Mouse (Mus musculus) kidney, embryonic 16.5 days (tissue): ENCODE measurements around the gene Ankrd11. TPM values are rescaled to one million over a fixed set of nuclear protein-coding genes. Genes with fewer than 3 reads are reported as not detected.

Source experiments
- ATAC-seq: fragments of 200-750 bp; cut with Nextera tagmentation; 2 replicates; pipeline ENCODE4 v1.8.0; 2017; ENCODE audit warnings: moderate TSS enrichment; ENCODE audit not compliant: low FRiP score, low TSS enrichment
- H3K27ac ChIP-seq: fragments of 300-500 bp; sonication (generic); 2 replicates; pipeline ENCODE4 v1.5.1; 2014; ENCODE audit warnings: low read length
- H3K27me3 ChIP-seq: fragments of 300-500 bp; sonication (generic); 2 replicates; pipeline ENCODE4 v1.6.1; 2014; ENCODE audit warnings: low read length, control low read depth, mixed read lengths; ENCODE audit not compliant: insufficient read depth
- H3K36me3 ChIP-seq: fragments of 300-500 bp; sonication (generic); 2 replicates; pipeline ENCODE4 v1.6.1; 2014; ENCODE audit warnings: low read length, control low read depth, mixed read lengths; ENCODE audit not compliant: insufficient read depth
- H3K4me1 ChIP-seq: fragments of 300-500 bp; sonication (generic); 2 replicates; pipeline ENCODE4 v1.6.1; 2014; ENCODE audit warnings: low read length, control low read depth, mixed read lengths; ENCODE audit not compliant: insufficient read depth
- H3K4me2 ChIP-seq: fragments of 300-500 bp; sonication (generic); replicated peaks from 2 replicates; pipeline ENCODE4 v1.6.1; 2014; ENCODE audit warnings: low read depth, low read length
- H3K4me3 ChIP-seq: fragments of 300-500 bp; sonication (generic); 2 replicates; pipeline ENCODE4 v1.5.1; 2014; ENCODE audit warnings: mild to moderate bottlenecking, low read length
- H3K9ac ChIP-seq: fragments of 300-500 bp; sonication (generic); replicated peaks from 2 replicates; pipeline ENCODE4 v1.6.1; 2014; ENCODE audit warnings: low read length
- H3K9me3 ChIP-seq: fragments of 300-500 bp; sonication (generic); 2 replicates; pipeline ENCODE4 v1.6.1; 2016; ENCODE audit warnings: low read length, control low read depth
- WGBS: fragments of 180-500 bp; shearing (Covaris S2); extraction: QIAGEN DNeasy Blood & Tissue Kit; methylation state at CpG from one replicate; pipeline ENCODE4 v1.1.7; 2014; 5-methylcytosine and 5-hydroxymethylcytosine counted together
- polyA plus RNA-seq: library from polyadenylated mRNA; unstranded; fragments of >200 nt; fragmentation: Nextera tagmentation; extraction: Ambion mirVana; gene quantifications from 2 replicates; pipeline ENCODE4 v1.2.1, GENCODE M21; 2015

Gene Ankrd11
- polyA plus RNA-seq, 1 experiment from 2014 or later: 25.6 TPM

DNA sequence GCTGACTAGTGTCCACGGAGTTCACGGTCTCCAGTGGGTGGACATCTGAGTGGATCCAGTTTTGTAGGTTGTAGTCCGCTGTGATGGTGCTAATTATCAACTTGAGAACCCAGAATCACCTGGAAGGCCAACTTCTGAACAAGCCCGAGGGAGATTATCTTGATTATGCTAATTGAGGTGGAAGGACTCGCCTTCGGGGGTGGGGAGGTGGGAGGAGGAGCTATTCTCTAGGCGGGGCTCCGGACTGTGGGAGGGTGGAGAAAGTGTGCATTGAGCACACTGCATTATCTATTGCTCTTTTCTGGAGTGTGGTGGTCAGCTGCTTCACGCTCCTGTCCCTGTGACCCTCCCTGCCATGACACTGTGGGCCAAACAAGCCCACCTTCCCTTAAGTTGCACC lies 170.4 kb downstream of the Ankrd11 start:
- WGBS: 77% methylated on average over 9 of the region's 9 CpGs
- no peak overlapping the region for H3K4me3 ChIP-seq
- H3K9ac ChIP-seq: no peak overlapping the region
- 0 out of 2 replicates have a peak, but pooled peaks cover 2% of the 10 kb centered on the region for H3K4me1 ChIP-seq
- H3K9me3 ChIP-seq: no peaks in the 10 kb centered on the region
- ATAC-seq: no peak
- no peak overlapping the region for H3K27ac ChIP-seq
- no peaks in the 10 kb centered on the region for H3K27me3 ChIP-seq
- H3K4me2 ChIP-seq: no peak overlapping the region
- H3K36me3 ChIP-seq: no peaks in the 10 kb centered on the region

DNA sequence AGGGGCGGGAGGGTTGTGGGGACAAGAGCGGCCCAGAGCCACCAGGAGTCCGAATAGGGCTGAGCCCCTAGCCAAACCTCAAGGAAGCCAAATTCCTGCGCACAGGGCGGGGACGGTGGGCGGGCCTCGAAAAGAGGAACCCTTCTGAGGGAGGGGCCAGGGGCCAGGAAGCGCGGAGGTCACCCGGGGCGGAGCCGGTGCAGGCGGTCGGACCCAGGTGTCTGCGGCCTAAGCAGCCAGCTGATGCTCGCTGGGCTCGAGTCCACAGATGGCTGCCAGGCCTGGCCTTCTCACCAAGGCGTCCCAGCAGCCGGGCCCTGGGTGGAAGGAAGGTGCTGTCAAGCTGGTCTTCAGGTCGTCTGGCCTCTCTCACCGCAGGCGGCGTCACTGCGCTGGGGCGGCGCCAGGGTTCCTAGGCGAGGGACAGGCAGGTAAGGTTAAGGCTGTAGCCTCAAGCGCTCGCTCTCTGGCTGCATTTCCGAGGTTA lies 171.7 kb downstream of the Ankrd11 start:
- H3K27ac ChIP-seq: no peak overlapping the region
- peaks cover 8% of the 10 kb centered on the region; the same call in 1 of the 2 replicates for H3K9me3 ChIP-seq
- H3K4me1 ChIP-seq: 0 out of 2 replicates have a peak, but pooled peaks cover 2% of the 10 kb centered on the region
- 0 out of 2 replicates have a peak, but pooled peaks have one; percentile 52 for ATAC-seq
- 0 out of 2 replicates have a peak overlapping the region, but pooled peaks have one; percentile 30 for H3K9ac ChIP-seq
- peak overlapping the region; percentile 4; the same call in 1 of the 2 replicates for H3K4me3 ChIP-seq
- H3K36me3 ChIP-seq: no peaks in the 10 kb centered on the region
- 19% methylated on average over 31 of the region's 31 CpGs for WGBS
- peak overlapping the region; percentile 43 for H3K4me2 ChIP-seq
- H3K27me3 ChIP-seq: no peaks in the 10 kb centered on the region

DNA sequence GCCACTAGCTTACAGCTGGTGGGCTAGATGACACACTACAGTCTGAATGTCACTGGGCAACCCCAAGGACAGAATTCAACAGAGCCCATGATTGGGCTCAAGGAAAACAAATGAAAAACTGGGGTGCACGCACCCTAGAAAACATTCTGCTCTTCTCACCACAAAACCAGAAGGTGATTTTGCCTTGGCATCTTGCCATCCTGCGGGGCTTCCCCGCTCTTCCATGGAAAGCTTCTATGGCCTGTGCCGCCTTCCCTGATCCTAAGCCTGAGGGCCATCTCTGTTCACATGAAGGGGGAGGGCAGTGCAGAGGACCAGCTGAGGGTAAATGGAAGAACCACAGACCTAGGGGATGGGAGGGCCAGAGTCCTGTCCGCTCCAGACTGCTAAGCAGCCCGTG lies 174.1 kb downstream of the Ankrd11 start:
- Histone ChIP-seq H3K4me3 (no peak overlapping the region), H3K36me3 (no peaks in the 10 kb centered on the region), H3K27ac (no peak overlapping the region), H3K4me1 (0 out of 2 replicates have a peak, but pooled peaks cover 6% of the 10 kb centered on the region), H3K4me2 (no peak overlapping the region), H3K9me3 (peaks cover 21% of the 10 kb centered on the region; the same call in 1 of the 2 replicates), H3K27me3 (no peaks in the 10 kb centered on the region), H3K9ac (no peak overlapping the region)
- no peak for ATAC-seq
- WGBS: 86% methylated on average over 6 of the region's 6 CpGs

DNA sequence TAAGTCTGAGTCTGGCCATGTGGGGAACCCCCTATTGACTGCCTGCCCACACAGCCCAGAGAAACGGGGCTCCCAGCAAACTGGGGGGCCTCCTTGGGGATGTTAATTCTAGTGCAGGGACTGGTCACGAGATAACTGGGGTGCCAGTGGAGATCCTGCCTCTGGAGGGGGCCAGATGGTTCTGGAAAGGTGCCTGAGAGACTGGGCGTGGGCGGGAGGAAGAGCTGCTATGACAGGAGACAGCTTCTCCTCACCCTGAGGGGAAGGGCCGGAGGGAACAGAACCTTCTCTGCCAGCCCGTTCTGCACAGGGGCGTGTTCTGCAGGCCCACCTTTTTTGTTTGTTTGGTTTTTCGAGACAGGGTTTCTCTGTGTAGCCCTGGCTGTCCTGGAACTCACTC lies 175.8 kb downstream of the Ankrd11 start:
- Histone ChIP-seq H3K4me2 (no peak overlapping the region), H3K4me3 (no peak overlapping the region), H3K9ac (no peak overlapping the region), H3K27me3 (no peaks in the 10 kb centered on the region), H3K9me3 (peaks cover 21% of the 10 kb centered on the region; the same call in 1 of the 2 replicates), H3K36me3 (no peaks in the 10 kb centered on the region), H3K27ac (no peak overlapping the region), H3K4me1 (0 out of 2 replicates have a peak, but pooled peaks cover 6% of the 10 kb centered on the region)
- ATAC-seq: no peak
- WGBS: 85% methylated on average over 8 of the region's 8 CpGs

DNA sequence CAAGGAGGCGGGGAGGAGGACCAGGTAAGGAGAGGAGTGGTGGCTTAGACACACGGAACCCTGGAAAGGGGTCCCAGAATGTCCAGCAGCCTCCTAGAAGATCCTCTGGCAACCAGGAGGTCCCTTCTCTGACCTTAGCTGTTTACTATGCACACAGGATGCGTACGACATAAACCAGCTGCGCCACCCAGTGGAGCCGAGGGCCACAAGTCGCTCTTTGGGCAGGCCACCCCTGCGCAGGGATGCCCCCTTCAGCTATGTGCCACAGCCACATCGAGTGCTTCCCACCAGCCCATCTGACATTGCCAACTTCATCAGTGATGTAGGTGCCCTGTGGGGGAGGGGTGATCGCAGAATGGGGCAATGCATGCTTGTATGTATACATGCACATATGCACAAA lies 176.6 kb downstream of the Ankrd11 start:
- ATAC-seq: no peak
- no peak overlapping the region for H3K27ac ChIP-seq

DNA sequence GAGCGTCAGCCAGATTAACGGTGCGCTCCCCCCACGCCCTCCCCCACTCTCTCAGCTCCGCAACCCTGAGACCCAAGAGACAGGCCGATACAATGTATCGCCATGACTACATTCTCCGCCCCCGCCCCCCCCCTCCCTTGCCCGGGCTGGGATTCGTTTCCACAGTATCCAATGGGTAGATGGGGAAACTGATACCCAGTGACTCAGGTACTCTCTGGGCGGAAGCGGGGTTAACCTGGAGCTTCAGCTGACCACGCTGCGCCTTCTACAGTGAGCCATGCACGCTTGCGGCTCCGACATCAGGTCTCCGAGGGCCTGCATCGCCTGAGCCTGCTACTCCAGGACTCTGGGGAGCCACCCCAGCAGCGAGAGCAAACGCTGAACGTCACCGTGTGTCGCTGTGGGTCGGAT lies 177.4 kb downstream of the Ankrd11 start:
- H3K4me1 ChIP-seq: 0 out of 2 replicates have a peak, but pooled peaks cover 4% of the 10 kb centered on the region
- peak overlapping the region; percentile 24 for H3K4me3 ChIP-seq
- H3K9ac ChIP-seq: peak overlapping the region; percentile 29; the same call in 1 of the 2 replicates
- H3K36me3 ChIP-seq: no peaks in the 10 kb centered on the region
- H3K27me3 ChIP-seq: no peaks in the 10 kb centered on the region
- peaks cover 21% of the 10 kb centered on the region; the same call in 1 of the 2 replicates for H3K9me3 ChIP-seq
- no peak for ATAC-seq
- peak overlapping the region; percentile 45 for H3K4me2 ChIP-seq
- no peak overlapping the region for H3K27ac ChIP-seq
- WGBS: 44% methylated on average over 26 of the region's 26 CpGs

More for the DNA sequence above, 176.6 kb downstream of the Ankrd11 start:
- H3K9ac ChIP-seq: no peak overlapping the region
- H3K27me3 ChIP-seq: no peaks in the 10 kb centered on the region
- H3K4me2 ChIP-seq: peak overlapping the region; percentile 45
- peak overlapping the region; percentile 24; the same call in 1 of the 2 replicates for H3K4me3 ChIP-seq
- WGBS: 66% methylated on average over 10 of the region's 10 CpGs
- no peaks in the 10 kb centered on the region for H3K36me3 ChIP-seq
- peaks cover 21% of the 10 kb centered on the region; the same call in 1 of the 2 replicates for H3K9me3 ChIP-seq
- 0 out of 2 replicates have a peak, but pooled peaks cover 4% of the 10 kb centered on the region for H3K4me1 ChIP-seq

DNA sequence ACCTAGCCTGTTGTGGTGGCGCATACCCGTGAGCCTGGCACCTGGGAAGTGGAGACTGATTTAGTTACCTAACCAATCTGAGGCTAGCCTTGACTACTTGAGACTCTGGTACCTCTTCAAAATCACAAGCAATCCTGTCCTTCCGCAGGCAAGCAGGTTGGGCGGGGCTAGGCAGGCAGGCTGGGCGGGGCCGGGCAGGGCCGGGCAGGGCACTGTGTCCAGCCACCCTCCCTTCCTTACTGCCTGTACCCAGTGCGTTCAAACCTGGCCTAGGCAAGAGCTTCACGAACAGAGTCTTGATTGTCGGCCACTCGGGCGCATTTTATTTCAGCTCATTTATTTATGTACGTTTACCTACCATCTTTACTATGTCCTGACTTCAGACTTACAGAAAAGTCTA lies 182.2 kb downstream of the Ankrd11 start:
- H3K4me3 ChIP-seq: no peak overlapping the region
- no peak overlapping the region for H3K27ac ChIP-seq
- H3K9ac ChIP-seq: no peak overlapping the region
- H3K4me2 ChIP-seq: no peak overlapping the region
- 0 out of 2 replicates have a peak, but pooled peaks cover 4% of the 10 kb centered on the region for H3K4me1 ChIP-seq
- no peak for ATAC-seq
- no peaks in the 10 kb centered on the region for H3K36me3 ChIP-seq
- 57% methylated on average over 13 of the region's 13 CpGs for WGBS
- H3K9me3 ChIP-seq: peaks cover 8% of the 10 kb centered on the region; the same call in 1 of the 2 replicates
- no peaks in the 10 kb centered on the region for H3K27me3 ChIP-seq

DNA sequence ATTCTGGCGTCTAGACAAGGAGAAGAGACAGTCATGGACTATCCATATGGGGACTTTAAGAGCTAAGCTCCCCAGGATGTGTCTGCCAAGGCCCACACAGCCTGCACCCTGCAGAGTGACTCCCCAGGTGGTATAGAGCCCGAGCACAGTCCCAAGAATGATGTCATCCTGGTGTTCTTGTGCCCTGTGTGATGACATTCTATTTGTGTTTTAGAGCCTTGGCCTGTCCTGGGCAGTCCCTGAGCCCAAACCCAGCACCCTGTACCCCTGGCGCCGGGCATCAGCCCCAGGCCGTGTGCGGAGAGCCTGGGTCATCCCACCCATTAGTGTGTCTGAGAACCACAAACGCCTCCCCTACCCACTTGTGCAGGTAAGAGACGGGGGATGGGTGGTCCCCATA lies 185.8 kb downstream of the Ankrd11 start:
- H3K9me3 ChIP-seq: no peaks in the 10 kb centered on the region
- H3K4me1 ChIP-seq: peaks cover 5% of the 10 kb centered on the region; the same call in 1 of the 2 replicates
- no peak overlapping the region for H3K9ac ChIP-seq
- 82% methylated on average over 8 of the region's 8 CpGs for WGBS
- H3K4me2 ChIP-seq: no peak overlapping the region
- ATAC-seq: no peak
- no peak overlapping the region for H3K27ac ChIP-seq
- no peaks in the 10 kb centered on the region for H3K27me3 ChIP-seq
- no peak overlapping the region for H3K4me3 ChIP-seq
- H3K36me3 ChIP-seq: no peaks in the 10 kb centered on the region

DNA sequence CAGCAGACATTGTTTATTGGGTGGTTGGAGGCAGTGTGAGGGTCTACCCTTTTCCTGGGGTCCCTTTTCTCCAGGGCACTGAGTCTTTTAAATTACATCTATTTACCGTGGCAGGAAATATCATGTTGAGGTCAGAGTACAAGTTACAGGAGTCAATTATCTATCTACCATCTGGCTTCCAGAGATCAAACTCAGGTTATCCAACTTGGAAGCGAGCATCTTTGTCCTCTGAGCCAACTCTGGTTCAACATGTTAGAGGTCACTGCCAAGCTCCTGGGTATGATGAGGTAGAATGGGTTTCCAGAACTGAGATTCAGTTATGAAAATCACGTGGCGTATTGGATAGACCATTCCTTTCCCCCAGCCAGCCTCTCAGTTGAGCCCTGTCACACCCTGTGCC lies 187.0 kb downstream of the Ankrd11 start:
- H3K27me3 ChIP-seq: no peaks in the 10 kb centered on the region
- H3K4me3 ChIP-seq: no peak overlapping the region
- 77% methylated on average over 4 of the region's 4 CpGs for WGBS
- H3K4me1 ChIP-seq: peaks cover 5% of the 10 kb centered on the region; the same call in 1 of the 2 replicates
- no peak overlapping the region for H3K9ac ChIP-seq
- H3K27ac ChIP-seq: no peak overlapping the region
- no peak for ATAC-seq
- H3K9me3 ChIP-seq: no peaks in the 10 kb centered on the region
- H3K4me2 ChIP-seq: no peak overlapping the region
- no peaks in the 10 kb centered on the region for H3K36me3 ChIP-seq

DNA sequence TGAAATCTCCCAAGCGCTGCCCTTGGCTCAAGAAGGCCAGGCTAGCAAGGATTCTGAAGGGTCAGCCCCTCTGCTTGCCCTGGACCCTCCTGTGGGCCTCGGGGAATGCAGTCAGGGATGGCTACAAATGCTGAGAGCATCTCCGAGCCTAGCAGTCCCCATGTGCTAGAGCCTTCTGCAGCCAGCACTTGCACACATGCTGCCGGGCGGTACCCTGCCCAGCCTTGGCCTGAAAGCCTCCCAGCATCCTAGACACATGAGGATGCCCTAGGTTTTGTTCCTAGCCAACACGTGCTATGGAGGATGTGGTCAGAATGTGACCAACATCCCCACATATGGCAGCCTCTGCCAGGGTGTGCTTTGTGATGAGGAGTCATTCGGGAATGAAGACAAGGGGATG lies 187.7 kb downstream of the Ankrd11 start:
- ATAC-seq: no peak
- 85% methylated on average over 7 of the region's 7 CpGs for WGBS

More for the DNA sequence above, 187.7 kb downstream of the Ankrd11 start:
- no peaks in the 10 kb centered on the region for H3K27me3 ChIP-seq
- H3K4me2 ChIP-seq: no peak overlapping the region
- peaks cover 5% of the 10 kb centered on the region; the same call in 1 of the 2 replicates for H3K4me1 ChIP-seq
- no peak overlapping the region for H3K4me3 ChIP-seq
- H3K9me3 ChIP-seq: no peaks in the 10 kb centered on the region
- H3K36me3 ChIP-seq: no peaks in the 10 kb centered on the region
- no peak overlapping the region for H3K27ac ChIP-seq
- H3K9ac ChIP-seq: no peak overlapping the region
